Mouse (Mus musculus) embryonic fibroblast, embryonic 13.5 days (primary cell): ENCODE measurements around the gene Tjp2. TPM values are rescaled to one million over a fixed set of nuclear protein-coding genes. Genes with fewer than 3 reads are reported as not detected.

ENCODE experiments used
- H3K27ac ChIP-seq: 2 replicates; pipeline ENCODE4 v1.5.1; 2012; ENCODE audit warnings: low read length, control low read depth, inconsistent platforms; ENCODE audit not compliant: insufficient read depth
- H3K4me1 ChIP-seq: 2 replicates; pipeline ENCODE4 v1.6.1; 2011; ENCODE audit warnings: low read length; ENCODE audit not compliant: control insufficient read depth, insufficient read depth
- H3K4me3 ChIP-seq: 2 replicates; pipeline ENCODE4 v1.5.1; 2011; ENCODE audit warnings: mild to moderate bottlenecking, control low read depth, low read length; ENCODE audit not compliant: insufficient read depth
- CTCF ChIP-seq: IDR thresholded peaks from 2 replicates; pipeline ENCODE4 v1.5.1; 2011; ENCODE audit warnings: mild to moderate bottlenecking, control low read depth, low read length, moderate library complexity, borderline replicate concordance; ENCODE audit not compliant: insufficient read depth
- POLR2A ChIP-seq: IDR thresholded peaks from 2 replicates; pipeline ENCODE4 v1.6.1; 2011; ENCODE audit warnings: low read depth, mild to moderate bottlenecking, control low read depth, low read length, moderate library complexity
- polyA plus RNA-seq: library from polyadenylated mRNA; stranded (reverse); fragments of >200 nt; gene quantifications from 2 replicates; pipeline ENCODE4 v1.2.4, GENCODE M21; 2011; ENCODE audit warnings: low read depth; ENCODE audit not compliant: missing spikeins, insufficient read length

Tjp2 gene
- polyA plus RNA-seq, 1 experiment = 8.5 TPM

DNA sequence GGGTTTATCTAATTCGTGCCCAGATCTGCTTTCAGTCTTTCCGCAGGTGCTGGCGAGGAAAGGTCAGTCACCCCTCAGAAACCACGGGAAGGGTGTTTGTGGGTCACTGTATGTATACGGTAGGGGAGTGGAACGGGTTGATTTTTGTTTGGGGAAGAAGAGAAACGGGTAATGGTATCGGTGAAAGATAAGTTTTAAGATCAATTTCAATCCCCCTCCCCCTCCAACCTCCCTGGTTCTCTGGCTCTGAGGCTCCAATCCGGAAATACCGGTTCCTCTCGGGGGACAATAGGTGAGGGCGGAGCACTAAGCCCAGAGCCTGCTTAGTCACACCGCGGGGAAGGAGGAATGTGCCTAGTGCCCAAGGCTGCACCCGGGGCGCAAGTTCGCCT is 471 bp upstream of the Tjp2 start:
- H3K27ac ChIP-seq = no peak overlapping the region
- TF ChIP-seq CTCF (no peak), POLR2A (no peak)

DNA sequence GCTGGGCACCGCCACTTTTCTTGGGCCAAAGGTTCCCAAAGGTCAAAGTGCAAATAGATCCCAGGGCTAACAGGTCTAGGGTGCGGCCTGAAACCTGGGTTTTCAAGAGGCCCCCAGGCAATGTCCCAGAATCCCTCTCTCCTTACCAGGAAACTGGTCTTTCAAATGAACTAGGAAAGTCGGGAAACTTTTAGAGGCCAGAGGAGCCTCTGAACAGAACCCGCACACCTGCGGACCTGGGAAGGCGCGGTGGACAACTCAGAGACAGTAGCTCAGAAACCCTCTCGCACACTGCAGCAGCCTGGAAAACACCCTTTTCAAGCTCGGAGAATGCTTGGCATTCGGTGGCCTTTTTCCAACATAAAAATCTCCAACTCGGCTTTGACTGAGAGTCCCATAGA is 979 bp downstream of the Tjp2 start:
- no peak overlapping the region for H3K27ac ChIP-seq
- TF ChIP-seq CTCF (no peak), POLR2A (no peak)

More for the DNA sequence above, 471 bp upstream of the Tjp2 start:
- Histone ChIP-seq H3K4me1 (no peaks in the 10 kb centered on the region), H3K4me3 (peak overlapping the region; percentile 33)

GRCm38 (mm10) chr19:24221455-24221854 is 3.4 kb downstream of the Tjp2 start:
- Histone ChIP-seq H3K4me1 (no peaks in the 10 kb centered on the region), H3K27ac (no peak overlapping the region), H3K4me3 (no peak overlapping the region)
- TF ChIP-seq POLR2A (no peak), CTCF (no peak)

More for the DNA sequence above, 979 bp downstream of the Tjp2 start:
- Histone ChIP-seq H3K4me3 (peak overlapping the region; percentile 33; the same call in 1 of the 2 replicates), H3K4me1 (no peaks in the 10 kb centered on the region)

DNA sequence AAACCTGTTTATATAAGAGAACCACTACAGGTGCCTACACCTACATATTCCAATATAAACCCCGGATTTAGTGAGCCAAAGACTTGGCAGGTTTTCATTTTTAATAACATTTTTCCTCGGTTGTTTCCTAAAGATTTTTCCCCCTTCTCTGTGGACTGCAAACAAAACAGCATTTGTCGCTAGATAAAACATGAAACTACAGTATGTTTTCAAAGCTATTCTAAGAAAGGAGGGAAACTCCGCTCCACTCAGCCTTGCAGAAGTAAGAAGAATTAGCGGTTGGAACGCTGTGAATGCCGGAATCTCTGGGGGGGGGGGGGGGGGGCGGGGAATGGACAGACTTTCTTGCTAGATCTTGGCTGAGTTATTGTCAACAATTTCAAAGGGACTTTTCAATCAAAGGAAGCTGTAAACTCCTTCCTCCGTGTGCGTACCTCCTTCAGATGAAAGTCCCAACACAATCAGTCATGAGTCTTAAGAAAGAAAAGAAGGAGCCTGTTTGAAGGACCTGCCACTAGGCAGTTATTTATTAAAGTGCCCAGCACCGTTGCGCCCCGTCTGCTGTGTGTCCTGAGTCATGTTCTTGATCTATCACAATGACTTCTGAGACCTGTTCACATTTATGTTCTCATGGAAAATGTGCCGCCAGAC is 3.9 kb downstream of the Tjp2 start:
- Histone ChIP-seq H3K27ac (no peak overlapping the region), H3K4me3 (no peak overlapping the region), H3K4me1 (no peaks in the 10 kb centered on the region)
- no peak for TF ChIP-seq POLR2A
- TF ChIP-seq CTCF = no peak

- no peak overlapping the region for H3K4me3 ChIP-seq
- TF ChIP-seq CTCF = no peak
- no peaks in the 10 kb centered on the region for H3K4me1 ChIP-seq
- H3K27ac ChIP-seq = no peak overlapping the region
Measured at GRCm38 (mm10) chr19:24219011-24219410, 5.8 kb downstream of the Tjp2 start.

DNA sequence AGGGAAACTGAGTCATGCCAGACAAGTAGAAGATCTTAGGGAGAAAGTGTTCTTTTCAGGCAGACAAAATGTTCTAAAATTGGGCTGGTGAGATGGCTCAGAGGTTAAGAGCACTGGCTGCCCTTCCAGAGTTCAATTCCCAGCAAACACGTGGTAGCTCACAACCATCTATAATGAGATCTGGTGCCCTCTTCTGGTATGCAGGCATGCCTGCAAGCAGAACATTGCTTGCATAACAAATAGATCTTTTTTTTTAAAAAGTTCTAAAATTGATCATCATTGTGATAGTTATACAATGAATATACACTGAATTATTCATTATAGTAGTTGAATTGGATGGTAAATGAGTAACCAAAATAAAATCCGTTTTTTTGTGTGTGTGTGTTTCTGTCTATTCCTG is 6.5 kb downstream of the Tjp2 start:
- no peaks in the 10 kb centered on the region for H3K4me1 ChIP-seq
- no peak for TF ChIP-seq CTCF
- no peak for TF ChIP-seq POLR2A
- no peak overlapping the region for H3K4me3 ChIP-seq
- H3K27ac ChIP-seq = no peak overlapping the region

DNA sequence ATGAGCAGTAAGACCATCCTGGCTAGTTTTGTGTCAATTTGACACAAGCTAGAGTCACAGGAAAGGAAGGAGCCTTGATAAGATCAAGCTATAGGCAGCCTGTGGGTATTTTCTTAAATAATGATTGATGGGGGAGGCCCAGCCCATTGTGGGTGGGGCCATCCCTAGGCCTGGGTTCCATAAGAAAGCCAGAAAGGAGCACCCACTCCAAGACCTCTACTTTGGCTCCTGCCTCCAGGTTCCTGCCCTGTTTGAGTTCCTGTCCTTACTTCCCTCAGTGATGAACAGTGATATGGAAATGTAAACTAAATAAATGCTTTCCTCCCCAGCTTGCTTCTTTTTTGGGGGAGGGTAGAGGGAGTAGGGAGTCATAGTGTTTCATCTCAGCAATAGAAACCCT is 7.0 kb downstream of the Tjp2 start:
- Histone ChIP-seq H3K27ac (no peak overlapping the region), H3K4me1 (no peaks in the 10 kb centered on the region), H3K4me3 (no peak overlapping the region)
- no peak for TF ChIP-seq POLR2A
- no peak for TF ChIP-seq CTCF

DNA sequence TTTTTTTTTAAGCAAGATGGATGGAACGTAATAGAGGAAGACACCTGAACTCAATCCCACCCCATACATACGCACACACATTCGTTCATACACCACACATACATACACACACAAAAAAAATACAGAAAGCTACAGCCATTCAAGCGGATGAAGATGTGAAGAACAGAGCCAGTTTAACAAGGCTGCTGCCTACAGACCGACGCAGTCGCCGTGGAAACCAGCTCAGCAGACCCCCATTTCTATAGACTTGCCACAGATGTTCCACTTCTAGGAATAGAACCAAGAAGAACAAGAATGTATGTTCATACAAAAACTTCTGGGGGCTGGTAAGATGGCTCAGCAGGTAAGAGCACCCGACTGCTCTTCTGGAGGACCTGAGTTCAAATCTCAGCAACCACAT is 8.1 kb downstream of the Tjp2 start:
- no peaks in the 10 kb centered on the region for H3K4me1 ChIP-seq
- H3K27ac ChIP-seq = no peak overlapping the region
- no peak overlapping the region for H3K4me3 ChIP-seq
- no peak for TF ChIP-seq POLR2A
- TF ChIP-seq CTCF = no peak

DNA sequence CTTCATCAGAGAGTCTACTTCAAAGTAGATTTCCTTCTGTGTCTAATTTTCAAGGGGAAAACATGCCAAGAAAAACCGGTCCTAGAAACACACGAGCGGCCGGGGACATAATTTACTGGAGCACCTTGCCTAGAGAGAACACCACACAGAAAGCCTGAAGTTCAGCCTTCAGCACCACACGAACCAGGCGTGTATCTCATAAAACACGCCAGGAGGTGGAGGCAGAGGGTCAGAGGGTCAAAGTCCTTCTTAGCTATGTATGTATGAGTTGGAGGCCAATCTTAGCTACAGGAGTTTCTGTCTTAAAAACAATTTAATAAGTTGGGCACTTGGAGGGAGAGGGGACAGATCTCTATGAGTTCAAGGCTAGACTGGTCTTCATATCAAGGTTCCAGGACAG is 9.9 kb downstream of the Tjp2 start:
- Histone ChIP-seq H3K27ac (no peak overlapping the region), H3K4me3 (no peak overlapping the region), H3K4me1 (no peaks in the 10 kb centered on the region)
- TF ChIP-seq POLR2A (no peak), CTCF (no peak)

GRCm38 (mm10) chr19:24213299-24213698 is 11.5 kb downstream of the Tjp2 start:
- Histone ChIP-seq H3K4me3 (no peak overlapping the region), H3K4me1 (no peaks in the 10 kb centered on the region), H3K27ac (no peak overlapping the region)
- TF ChIP-seq POLR2A (no peak), CTCF (no peak)

- no peak overlapping the region for H3K4me3 ChIP-seq
- H3K4me1 ChIP-seq = no peaks in the 10 kb centered on the region
- TF ChIP-seq CTCF (no peak), POLR2A (no peak)
- H3K27ac ChIP-seq = no peak overlapping the region
Measured at GRCm38 (mm10) chr19:24212552-24213249, 12.1 kb downstream of the Tjp2 start.
